Mouse (Mus musculus) kidney, postnatal 36 days (tissue): ENCODE measurements around the gene Tmem53.

Experiments
- DNase-seq, 2 experiments: peaks; one replicate each; pipeline ENCODE4 v3.0.0; 2021 to 2022; ENCODE audit warnings: mixed read lengths in 2 of 2

Gene Tmem53

DNA sequence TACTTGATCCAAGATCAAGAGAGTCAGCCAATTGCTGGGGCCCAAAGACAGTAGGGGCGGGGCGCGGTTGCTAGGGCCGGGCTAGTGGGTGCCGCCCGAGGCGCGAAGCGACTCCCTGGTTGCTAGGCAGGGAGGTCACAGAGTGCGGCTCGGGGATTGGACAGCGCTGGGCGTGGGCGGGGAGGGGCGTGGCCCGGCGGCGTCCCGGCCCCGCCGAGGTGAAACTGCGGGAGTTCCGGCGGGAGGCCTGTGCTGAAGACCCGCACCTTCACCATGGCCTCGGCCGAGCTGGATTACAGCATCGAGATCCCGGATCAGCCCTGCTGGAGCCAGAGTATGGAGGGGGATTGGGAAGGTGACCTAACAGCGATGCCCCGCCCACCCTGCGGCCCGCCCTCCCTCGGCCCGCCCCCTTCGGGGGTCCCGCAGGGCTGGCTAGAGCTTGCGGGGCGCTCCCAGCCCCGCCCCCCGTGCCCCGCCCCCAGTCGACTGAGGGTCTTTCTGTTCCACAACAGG is at the start of gene Tmem53, which contains the start of gene Armh1:
Tmem53 (plus strand) TSS at position 151 of the 516 bp plus-strand sequence.
Armh1 (minus strand) TSS at position 325 of the 516 bp plus-strand sequence.
- DNase-seq: peak; percentile 95 to 97

DNA sequence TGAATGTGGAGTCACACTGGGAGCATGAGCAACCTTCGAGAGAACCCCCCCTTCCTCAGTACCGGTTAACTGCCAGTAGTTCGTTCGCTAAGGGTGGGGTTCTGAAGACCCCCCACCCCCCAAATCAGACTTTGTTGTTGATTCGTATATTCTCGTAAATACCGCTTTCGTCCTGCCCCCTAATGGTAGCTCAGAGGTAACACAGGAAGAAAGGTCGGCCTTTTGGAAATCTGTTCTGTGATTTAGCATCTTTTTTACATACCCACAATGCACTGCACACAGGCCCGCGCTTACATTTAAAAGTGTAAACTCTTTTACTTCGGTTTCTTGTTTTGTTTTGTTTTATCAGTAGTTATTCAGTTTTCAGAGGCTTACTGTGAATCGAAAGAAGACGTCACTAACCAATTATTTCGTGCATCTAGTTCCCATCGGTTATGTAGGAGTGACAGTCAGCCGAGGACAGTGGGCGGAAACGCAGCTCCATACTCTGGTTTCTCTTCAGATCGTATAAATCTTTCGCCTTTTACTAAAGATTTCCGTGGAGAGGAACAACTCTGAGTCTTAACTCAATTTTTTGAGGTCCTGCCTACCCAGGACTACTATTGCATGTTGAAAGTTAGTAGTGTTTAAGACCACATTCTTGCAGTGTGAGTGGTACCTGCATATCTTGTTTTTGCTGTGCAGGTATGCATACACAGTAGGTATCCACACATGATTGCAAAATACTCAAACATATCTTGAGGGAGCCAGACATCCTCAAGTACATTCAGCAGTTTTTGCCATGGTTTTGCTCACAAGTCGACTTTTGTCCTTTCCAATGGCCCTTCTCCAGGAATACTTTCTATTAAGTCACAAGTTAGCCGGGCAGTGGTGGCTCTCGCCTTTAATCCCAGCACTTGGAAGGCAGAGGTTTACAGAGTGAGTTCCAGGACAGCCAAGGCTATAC is 49.4 kb upstream of the Tmem53 start:
- DNase-seq: peak; percentile 61 to 67

DNA sequence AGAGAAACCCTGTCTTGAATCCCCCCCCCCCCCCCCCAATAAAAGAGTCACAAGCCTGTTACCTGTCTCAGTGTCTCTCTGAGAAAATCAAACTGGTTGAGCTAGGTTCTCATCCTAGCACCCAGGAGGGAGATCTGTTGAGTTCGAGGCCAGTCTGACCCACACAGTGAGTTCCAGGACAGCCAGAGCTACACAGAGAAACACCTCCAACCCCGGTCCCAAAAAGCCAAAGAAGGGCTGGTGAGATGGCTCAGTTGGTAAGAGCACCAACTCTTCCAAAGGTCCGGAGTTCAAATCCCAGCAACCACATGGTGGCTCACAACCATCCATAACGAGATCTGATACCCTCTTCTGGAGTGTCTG is 48.8 kb upstream of the Tmem53 start:
- no peak for DNase-seq

DNA sequence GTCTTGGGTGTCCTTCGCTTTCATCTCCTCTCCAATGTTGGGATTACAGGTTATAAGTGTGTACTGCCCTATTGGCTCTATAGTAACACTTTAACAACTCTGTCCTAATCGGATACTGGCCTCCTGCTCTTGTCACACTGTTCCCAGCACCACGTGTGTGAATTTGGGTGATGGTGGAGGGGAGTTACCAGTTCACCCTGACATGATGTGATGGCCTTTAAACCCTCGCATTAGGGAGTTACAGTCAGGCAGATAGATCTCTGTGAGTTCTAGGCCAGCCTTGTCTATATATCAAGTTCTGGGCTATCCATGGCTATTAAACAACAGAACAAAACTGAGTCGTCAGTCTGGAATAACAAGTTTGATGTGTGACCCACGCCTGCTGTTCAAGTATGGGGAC is 42.2 kb upstream of the Tmem53 start:
- no peak for DNase-seq

DNA sequence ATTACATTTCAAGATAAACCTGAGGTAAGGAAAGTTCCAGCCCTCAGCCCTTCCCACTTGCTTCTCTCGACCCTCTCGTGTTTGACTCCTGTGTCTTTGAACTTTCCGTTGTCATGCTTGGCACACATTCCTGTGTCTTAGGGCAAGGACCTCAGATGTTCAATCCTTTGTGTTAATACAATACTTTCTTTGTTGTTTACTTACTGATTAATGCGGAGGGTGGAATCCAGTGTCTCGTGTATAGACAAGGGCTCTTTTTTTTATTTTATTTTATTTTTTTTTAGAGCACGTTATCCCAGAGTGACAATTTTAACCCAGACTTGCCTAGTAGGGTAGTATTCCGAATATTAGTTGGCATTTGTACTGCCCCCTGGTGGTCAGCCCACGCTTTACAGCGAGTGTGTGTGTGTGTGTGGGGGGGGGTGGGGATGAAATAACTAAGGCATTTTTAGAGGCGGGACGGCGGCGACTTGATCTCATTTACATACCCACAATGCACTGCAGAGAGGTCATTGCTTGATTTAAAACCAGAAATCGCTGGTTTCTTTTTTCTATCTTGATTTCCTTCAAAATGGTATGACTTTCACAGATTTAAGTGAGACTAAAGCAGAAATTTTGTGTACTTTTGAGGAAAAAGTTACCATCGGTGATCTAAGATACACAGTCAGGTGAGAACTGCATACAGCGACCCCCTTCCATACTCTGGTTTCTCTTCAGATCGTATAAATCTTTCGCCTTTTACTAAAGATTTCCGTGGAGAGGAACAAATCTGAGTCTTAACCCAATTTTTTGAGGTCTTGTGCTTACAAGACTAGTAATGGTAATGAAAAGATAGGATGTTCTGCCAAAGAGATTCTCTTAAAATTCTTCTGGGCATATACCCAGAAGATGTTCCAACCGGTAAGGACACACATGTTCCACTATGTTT is 41.3 kb upstream of the Tmem53 start:
- peak; percentile 90 to 92 for DNase-seq

DNA sequence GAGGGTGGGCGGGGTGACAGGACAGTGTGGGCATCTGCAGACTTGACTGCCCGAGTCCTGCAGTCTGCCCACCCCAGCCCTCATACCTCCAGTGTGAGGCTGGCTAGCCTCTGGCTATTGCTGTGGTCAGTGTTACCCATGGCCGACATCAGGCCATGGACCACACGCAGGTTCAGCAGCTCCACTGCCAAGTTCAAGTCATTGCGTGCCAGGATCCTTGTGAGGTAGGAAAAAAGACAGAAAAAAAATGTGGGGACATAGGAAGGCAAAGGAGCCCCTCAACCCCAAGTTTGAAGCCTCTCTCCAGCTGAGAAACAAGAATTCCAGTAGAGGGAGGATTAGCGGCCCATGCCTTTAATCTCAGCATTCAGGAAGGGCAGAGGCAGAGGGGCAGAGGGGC is 37.5 kb upstream of the Tmem53 start:
- DNase-seq: no peak

DNA sequence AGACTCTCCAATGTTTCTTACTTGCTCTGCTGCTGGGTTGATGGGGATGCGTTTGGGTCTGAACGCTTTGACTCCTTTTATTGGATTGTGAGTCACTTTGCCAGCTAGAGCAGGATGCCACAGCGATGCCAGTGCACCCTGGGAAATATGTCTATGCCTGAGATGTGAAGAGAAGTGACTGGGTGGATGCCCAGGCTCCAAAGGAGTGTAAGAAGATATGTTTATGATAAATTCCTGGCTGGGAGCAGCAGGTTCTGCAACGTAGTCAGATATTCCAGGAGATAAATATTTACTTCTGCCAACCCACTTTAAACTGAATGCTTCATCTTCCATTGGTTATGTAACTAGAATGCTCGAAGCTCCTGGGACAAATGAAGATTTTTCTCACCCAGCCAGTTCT is 34.7 kb upstream of the Tmem53 start:
- DNase-seq: no peak

DNA sequence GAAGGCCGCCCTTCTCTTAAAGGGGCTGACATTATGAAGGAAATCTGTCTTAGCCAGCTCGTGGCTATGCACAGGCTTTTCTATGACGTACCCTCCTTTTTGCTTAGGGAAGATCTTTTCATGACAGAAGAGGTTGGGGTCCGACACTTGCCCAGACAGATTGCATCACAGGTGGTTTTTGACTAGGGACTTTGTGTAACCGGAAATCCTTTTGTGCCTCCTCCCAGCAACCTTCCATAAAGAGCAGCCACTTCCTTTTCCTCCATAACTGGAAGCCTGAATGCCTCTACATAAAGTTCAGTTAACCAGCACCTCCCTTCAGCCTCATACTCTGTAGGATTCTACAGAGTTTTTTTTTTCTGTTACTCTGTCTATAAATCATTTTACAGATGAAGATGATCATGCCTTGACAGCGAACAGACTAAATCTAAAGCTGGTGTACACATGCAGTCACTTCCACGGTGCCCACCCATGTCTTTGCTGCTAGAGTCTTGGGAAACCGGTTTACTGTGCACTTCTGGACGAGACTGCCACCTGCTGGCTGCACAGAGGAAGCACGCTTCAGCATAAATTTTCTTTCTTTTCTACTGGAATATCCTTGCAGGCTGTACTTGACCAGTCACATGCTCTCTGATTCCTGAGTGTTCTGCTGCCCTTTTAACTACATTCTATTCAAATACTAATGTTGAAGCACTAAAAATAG is 33.1 kb upstream of the Tmem53 start:
- peak; percentile 74 to 76 for DNase-seq

DNA sequence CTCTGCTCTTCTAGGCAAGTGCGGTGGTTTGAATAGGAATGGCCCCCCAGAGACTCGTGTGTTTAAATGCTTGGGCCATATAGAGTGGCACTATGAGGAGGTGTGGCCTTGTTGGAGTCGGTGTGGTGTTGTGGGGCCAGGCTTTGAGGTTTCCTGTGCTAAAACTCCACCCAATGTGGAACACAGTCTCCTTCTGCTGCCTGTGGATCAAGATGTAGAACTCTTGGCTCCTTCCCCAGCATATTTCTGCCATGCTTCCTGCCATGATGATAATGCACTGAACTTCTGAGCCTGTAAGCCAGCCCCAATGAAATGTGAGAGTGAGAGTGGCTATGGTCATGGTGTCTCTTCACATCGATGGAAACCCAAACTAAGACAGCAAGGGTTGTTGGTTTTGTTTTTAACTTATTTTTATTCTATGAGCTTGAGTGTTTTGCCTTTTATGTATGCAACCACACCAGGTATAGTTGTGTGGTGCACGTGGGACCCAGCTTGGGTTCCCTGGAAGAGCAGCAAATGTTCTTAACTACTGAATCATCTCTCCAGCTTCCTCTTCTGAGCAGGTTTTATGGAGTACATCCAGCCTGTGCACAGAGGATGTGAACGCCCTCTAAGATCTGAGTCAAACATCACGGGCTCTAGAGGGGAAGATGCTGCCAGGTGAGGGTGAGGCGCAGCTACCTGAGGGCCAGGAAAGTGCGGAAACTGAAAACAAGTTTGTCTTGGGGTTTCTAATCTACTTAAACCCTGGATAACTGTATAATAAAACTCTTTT is 30.8 kb upstream of the Tmem53 start:
- no peak for DNase-seq

DNA sequence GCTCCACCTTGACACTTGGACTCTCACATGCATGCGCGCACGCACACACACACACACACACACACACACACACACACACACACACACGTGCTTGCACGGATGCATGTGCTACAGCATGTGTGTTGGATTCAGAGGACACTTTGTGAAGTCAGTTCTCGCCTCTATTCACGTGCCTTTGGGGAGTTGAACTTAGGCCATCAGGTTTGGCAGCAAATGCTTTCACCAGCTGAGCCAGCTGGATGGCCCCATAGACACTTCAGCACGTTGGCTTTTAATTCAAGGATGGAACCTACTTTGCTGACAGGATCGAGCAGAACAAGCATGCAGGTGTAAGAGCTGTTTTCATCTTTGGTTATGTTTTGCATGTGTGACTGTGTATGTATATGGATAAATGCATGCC is 29.9 kb upstream of the Tmem53 start:
- DNase-seq: no peak

DNA sequence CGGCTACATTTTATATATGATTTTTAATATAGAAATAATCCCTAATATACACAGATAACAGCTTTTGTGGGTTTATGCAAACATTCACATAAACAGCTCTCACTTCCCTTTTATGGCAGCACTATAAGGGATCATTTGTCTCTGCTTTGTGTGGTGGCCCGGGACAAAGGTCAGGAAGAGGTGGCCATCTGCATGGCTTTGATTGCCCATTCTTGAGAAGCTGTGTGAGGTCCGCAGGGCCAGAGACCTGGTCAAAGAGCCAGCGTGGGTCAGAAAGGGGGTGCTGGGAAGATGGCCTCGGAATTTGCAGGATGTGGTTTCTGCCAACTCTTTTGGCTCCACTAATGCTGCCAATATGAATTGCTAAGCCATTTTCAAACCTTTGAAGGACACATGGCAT is 28.8 kb upstream of the Tmem53 start:
- DNase-seq: no peak

DNA sequence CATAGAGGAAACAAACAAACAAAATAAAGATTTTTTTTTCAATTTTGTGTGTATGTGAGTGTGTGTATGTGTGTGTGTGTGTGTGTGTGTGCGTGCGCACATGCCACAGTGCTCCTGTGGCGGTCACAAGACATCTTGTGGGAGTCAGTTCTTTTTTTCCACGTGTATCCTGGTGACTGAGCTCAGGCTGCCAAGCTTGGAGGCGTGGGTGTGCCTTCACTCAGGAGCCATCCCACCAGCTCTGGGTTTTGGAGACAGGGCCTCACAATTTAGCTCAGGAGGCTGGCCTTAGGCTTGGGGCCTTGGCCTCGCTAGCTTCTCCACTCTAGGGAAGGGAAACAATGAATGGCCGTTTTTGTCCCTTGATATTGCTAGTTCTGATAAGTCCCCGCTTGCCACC is 27.6 kb upstream of the Tmem53 start:
- DNase-seq: no peak

DNA sequence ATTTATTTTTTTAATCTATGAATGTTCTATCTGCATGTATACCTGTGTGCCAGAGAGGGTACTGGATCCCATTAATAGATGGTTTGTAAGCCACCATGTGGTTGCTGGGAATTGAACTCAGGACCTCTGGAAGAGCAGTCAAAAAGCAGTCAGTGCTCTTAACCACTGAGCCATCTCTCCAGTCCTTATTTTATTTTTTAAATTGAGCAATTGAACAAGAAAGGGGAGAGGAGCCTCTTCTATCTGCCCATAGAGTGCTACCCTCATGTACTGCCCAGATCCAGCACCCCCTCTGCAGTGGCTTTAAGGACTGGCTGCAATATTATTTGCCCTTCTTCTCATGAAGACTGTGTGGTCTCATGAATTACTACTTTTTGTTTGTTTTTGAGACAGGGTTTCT is 26.5 kb upstream of the Tmem53 start:
- DNase-seq: no peak

DNA sequence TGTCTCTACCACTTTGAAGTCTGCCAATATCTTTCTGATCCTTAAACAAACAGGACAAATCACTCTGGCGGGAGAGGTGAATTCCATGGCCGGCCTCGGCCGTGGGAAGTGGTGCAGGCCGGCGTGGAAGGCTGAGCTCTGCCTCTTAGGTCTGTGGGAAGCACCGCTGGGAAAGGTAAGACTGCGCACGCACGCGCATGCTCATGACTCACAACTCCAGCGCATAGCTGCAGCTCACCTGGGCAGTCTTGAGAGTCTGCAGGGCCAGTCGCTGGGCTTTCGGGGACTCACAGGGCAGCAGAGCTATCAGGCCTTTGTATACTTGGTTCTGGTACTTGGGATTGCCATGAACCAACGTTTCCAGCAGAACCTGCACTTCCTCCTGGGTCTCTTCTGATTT is 22.2 kb upstream of the Tmem53 start:
- no peak for DNase-seq

DNA sequence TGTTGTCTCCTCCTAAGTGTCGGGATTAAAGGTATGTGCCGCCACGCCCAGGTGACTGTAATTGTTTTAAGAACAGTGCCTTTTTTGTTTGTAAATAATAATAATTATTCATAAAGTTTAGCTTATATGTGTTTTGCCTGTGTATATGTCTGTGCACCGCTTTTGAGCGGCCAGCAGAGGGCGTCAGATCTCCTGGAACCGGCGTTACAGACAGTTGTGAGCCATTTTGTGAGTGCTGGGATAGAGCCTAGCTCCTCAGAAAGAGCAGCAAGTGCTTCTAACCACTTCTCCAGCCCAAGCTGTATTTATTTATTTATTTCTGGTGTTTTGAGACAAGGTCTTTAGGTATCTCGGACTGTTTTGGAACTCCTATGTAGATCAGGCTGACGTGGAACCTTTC is 21.4 kb upstream of the Tmem53 start:
- DNase-seq: peak in 1 of 2 experiments; percentile 48

DNA sequence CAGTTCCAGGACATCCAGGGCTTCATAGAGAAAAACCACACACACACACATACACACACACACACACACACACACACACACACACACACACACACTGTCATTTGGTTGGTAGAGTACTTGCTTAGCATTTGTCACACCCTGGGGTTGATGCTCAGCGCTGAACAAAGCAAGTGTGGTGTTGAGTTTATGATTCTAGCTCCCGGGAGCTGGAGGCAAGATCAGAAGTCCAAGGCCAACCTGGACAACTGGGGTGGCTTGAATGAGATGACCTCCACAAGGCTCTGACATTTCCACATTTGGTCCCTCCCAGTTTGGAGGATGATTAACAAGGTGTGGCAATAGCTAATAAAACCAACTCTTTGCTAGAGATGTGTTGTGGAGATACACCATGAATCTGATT is 20.5 kb upstream of the Tmem53 start:
- DNase-seq: no peak

DNA sequence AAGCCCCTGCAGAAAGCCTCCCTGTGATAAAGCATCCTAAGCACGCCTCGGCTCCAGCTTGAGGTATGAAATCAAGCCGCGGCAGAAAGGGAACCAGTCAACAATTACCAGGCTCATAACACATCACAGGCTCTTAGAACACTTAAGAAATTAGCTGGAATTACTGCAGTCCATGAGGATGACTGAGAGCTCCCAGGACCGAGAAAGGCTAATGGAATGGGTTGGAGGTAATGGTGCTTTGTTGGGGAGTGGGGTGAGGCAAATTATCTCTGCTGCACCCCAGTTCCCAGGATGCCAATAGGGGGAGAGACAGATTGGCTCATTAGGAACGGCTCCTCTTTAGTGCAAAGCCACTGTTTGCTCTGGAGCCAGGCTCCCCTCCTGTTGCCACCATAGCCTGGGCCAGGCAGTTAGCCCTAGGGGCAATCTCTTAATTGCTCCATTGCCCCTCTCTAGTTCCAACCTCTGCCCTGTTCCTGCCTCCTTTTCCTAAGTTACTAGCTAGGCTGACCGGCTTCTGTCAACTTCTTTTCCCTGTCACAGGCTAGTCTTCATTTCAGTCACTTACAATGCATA is 17.5 kb upstream of the Tmem53 start:
- DNase-seq: no peak

DNA sequence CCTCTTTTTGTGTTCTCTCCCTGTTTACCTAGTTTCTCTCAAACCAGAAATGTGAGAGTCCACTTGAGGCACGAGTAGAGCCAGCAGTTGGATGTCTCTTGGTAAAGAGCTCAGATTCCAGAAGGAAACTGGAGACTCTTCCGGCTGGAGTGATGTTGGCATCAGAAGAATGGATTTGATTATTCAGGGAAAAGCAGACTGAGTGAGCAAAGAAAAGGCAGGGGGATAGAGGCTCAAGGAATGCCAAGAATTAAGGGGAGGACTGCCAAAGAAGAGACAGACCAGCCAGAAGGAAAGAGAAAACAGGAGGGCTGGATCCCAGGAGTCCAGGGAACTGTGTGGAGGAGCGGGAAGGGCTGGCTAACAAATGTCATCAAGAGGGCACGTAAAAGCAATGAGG is 15.9 kb upstream of the Tmem53 start:
- DNase-seq: no peak

DNA sequence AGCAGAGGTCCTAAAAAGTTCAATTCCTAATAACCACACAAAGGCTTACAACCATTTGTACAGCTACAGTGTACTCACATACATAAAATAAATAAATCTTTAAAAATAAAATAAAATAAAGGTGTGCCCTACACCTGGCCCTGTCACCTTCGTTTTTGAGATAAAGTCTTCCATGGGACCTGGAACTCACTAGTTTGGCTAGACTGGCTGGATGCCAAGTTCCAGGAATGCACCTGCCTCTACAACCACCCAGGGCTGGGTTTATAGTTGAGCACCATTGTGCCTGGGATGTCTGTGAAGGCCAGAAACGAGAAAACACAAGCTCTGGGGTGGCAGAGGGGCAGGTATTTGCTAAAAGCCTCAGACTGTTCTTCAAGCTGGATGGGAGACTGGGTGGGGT is 12.6 kb upstream of the Tmem53 start:
- DNase-seq: peak; percentile 38 to 60

DNA sequence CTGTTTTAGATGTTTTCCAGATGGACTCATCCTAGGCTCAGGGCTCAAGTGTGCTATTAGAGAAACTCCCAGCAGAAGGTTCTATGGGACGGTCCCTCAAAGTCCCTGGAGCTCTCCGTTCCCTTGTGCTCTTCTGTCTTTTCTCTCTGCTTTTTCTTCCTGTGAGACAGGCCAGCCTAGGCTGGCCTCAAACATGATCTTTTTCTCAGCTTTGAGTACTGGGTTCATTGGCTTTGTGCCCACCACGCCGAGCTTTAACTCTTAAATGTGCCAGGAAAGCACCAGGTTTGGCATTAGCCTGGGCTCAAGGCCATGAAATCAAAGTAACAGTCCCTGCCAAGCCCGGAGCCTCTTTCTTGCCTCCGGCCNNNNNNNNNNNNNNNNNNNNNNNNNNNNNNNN is 10.9 kb upstream of the Tmem53 start:
- DNase-seq: peak; percentile 53 to 64

DNA sequence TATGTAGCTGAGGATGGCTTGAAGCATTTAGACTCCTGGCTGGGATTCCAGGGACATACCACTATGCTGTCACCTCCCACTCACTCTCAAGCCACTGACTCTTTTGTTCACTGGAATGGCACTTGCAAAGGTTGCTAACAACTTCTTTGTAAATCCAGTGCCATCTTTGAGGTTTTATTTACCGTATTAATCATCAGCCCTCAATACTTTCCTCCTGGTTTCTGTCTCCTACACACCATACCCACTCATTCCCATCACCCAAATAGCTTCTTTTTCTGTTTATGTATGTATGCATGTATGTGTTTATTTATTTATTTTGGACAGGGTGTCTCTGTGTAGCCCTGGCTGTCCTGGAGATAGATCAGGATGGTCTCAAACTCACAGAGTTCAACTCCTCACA is 769 bp upstream of the Tmem53 start:
- DNase-seq: no peak

DNA sequence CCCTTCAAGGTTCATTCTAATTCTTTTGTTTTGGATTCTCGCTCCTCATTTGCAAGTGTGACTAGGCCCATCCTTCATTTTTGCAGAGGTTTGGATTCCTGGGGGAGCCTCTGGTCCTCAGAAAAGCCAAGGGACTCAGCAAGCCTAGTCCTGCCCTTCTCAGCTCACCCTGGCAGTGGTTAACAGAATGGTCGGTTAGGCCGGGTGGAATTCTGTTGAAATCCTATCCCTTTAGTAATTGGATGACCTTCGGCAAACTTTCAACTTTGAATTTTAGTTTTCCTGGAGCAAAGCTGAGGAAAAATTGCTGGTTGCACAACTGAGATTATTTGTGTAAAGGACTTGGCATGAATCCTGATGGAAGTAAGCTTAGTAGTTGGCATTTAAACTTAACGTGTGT is 600 bp downstream of the Tmem53 start:
- DNase-seq: peak; percentile 30 to 52
